Mouse (Mus musculus) liver, embryonic 15.5 days (tissue): Measurements from ENCODE around the gene Ets1. TPM values are rescaled to one million over a fixed set of nuclear protein-coding genes. Genes with fewer than 3 reads are reported as not detected.

Source experiments
- ATAC-seq: fragments of 200-750 bp; cut with Nextera tagmentation; 2 replicates; pipeline ENCODE4 v1.8.0; 2017; ENCODE audit warnings: moderate number of reproducible peaks, mild to moderate bottlenecking, moderate library complexity; ENCODE audit not compliant: insufficient read depth
- H3K27ac ChIP-seq: fragments of 300-500 bp; sonication (generic); replicated peaks from 2 replicates; pipeline ENCODE4 v1.5.1; 2015; ENCODE audit warnings: mild to moderate bottlenecking, inconsistent platforms
- H3K27me3 ChIP-seq: fragments of 300-500 bp; sonication (generic); 2 replicates; pipeline ENCODE4 v1.6.1; 2015; ENCODE audit warnings: mild to moderate bottlenecking, inconsistent platforms
- H3K36me3 ChIP-seq: fragments of 300-500 bp; sonication (generic); replicated peaks from 2 replicates; pipeline ENCODE4 v1.6.1; 2015; ENCODE audit warnings: moderate library complexity, mild to moderate bottlenecking, inconsistent platforms
- H3K4me1 ChIP-seq: fragments of 300-500 bp; sonication (generic); replicated peaks from 2 replicates; pipeline ENCODE4 v1.6.1; 2015; ENCODE audit warnings: inconsistent platforms
- H3K4me2 ChIP-seq: fragments of 300-500 bp; sonication (generic); 2 replicates; pipeline ENCODE4 v1.6.1; 2015; ENCODE audit warnings: moderate library complexity, mild to moderate bottlenecking, inconsistent platforms
- H3K4me3 ChIP-seq: fragments of 300-500 bp; sonication (generic); replicated peaks from 2 replicates; pipeline ENCODE4 v1.5.1; 2015; ENCODE audit warnings: mild to moderate bottlenecking, inconsistent platforms
- H3K9ac ChIP-seq: fragments of 300-500 bp; sonication (generic); 2 replicates; pipeline ENCODE4 v1.6.1; 2015; ENCODE audit warnings: moderate library complexity, mild to moderate bottlenecking, inconsistent platforms
- H3K9me3 ChIP-seq: fragments of 300-500 bp; sonication (generic); replicated peaks from 2 replicates; pipeline ENCODE4 v1.6.1; 2016; ENCODE audit warnings: inconsistent platforms
- WGBS: fragments of 180-500 bp; shearing (Covaris S2); methylation state at CpG from one replicate; pipeline ENCODE4 v1.1.7; 2015; ENCODE audit warnings: mixed read lengths; ENCODE audit not compliant: insufficient replicate concordance; 5-methylcytosine and 5-hydroxymethylcytosine counted together
- polyA plus RNA-seq: library from polyadenylated mRNA; unstranded; fragments of >200 nt; fragmentation: Nextera tagmentation; extraction: Ambion mirVana; gene quantifications from 2 replicates; pipeline ENCODE4 v1.2.1, GENCODE M21; 2015

Ets1 gene
- polyA plus RNA-seq, 1 experiment from 2014 or later = 13.6 TPM

- ATAC-seq = 0 out of 2 replicates have a peak, but pooled peaks have one; percentile 25
- no peak overlapping the region for H3K4me3 ChIP-seq
- no peak overlapping the region for H3K9ac ChIP-seq
- H3K27me3 ChIP-seq = no peaks in the 10 kb centered on the region
- WGBS = 31% methylated on average over 9 of the region's 9 CpGs
- no peak overlapping the region for H3K27ac ChIP-seq
- H3K36me3 ChIP-seq = no peaks in the 10 kb centered on the region
- no peak overlapping the region for H3K4me2 ChIP-seq
- no peaks in the 10 kb centered on the region for H3K9me3 ChIP-seq
- peaks cover 18% of the 10 kb centered on the region for H3K4me1 ChIP-seq
Measured at GRCm38 (mm10) chr9:32705827-32706478, 69.9 kb downstream of the Ets1 start.

DNA sequence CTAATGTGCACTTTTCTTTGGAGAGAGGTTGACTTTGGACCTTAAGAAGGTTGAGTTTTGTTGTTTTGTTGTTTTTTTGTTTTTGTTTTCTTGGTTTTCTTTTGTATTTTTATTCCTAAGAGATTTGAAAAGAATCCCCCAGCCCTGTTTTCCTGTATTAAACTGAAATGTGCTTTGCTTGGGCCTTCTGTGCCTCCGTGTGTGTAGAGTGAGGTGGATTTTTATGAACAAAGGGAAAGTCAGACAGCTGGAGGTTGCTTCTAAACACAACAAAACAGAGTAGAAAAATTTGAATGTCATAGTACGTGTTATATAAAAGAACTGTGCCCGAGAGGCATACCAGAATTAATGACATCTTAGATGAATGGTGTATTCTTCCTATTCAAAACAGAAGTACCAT lies 71.4 kb downstream of the Ets1 start:
- no peak overlapping the region for H3K9ac ChIP-seq

DNA sequence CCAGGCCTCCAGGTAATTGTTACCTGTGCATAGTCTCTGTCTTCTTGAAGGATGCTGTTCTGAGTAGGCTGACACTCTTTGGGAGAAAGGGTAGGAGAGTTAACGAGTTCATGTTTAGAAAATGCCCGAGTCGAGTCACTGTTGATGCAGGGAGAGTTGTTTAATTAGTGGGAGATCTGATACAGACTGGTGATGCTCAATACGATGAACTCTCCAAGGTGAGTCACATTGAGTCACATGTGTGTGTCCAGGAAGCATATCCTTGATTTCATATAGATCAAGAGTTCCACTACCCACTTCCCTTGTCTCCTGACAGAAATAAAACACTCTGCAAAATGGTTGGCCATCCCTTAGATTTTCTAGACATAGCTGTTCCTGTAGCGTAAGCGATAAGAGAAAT lies 72.5 kb downstream of the Ets1 start:
- H3K4me1 ChIP-seq = peaks cover 23% of the 10 kb centered on the region
- H3K27me3 ChIP-seq = no peaks in the 10 kb centered on the region
- no peak overlapping the region for H3K9ac ChIP-seq
- H3K4me3 ChIP-seq = no peak overlapping the region
- H3K36me3 ChIP-seq = no peaks in the 10 kb centered on the region
- no peak overlapping the region for H3K27ac ChIP-seq
- H3K9me3 ChIP-seq = no peaks in the 10 kb centered on the region
- H3K4me2 ChIP-seq = no peak overlapping the region
- 63% methylated on average over 6 of the region's 6 CpGs for WGBS
- no peak for ATAC-seq

More for the DNA sequence above, 71.4 kb downstream of the Ets1 start:
- no peaks in the 10 kb centered on the region for H3K36me3 ChIP-seq
- H3K9me3 ChIP-seq = no peaks in the 10 kb centered on the region
- H3K27ac ChIP-seq = no peak overlapping the region
- no peak overlapping the region for H3K4me3 ChIP-seq
- 64% methylated on average over 3 of the region's 3 CpGs for WGBS
- H3K27me3 ChIP-seq = no peaks in the 10 kb centered on the region
- H3K4me2 ChIP-seq = no peak overlapping the region
- H3K4me1 ChIP-seq = peaks cover 19% of the 10 kb centered on the region
- ATAC-seq = no peak

DNA sequence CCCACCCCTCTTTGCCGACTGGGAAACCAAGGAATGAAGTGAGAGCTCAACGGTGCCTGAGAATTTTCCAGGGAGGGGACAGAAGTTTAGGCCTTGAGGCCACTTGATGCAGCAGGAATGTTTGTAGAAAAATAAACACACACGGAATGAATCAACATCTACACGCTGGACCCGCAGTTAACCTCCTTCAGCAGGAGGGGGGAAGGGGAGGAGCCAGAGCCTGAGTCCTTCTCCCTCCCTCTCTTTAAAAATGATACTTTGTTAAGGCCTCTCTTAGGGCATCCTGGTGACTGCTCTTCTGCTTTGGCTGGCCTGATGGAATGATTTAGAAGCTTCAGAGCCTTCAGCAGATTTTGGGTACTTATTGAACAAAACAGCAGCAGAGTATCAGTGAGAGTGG lies 73.3 kb downstream of the Ets1 start:
- peaks cover 23% of the 10 kb centered on the region; the same call in 1 of the 2 replicates for H3K4me1 ChIP-seq

GRCm38 (mm10) chr9:32709764-32710734 lies 74.0 kb downstream of the Ets1 start:
- H3K27me3 ChIP-seq = no peaks in the 10 kb centered on the region
- H3K9ac ChIP-seq = no peak overlapping the region
- no peaks in the 10 kb centered on the region for H3K9me3 ChIP-seq
- no peak overlapping the region for H3K27ac ChIP-seq
- peaks cover 23% of the 10 kb centered on the region; the same call in 1 of the 2 replicates for H3K4me1 ChIP-seq
- H3K4me3 ChIP-seq = no peak overlapping the region
- no peak overlapping the region for H3K4me2 ChIP-seq
- no peaks in the 10 kb centered on the region for H3K36me3 ChIP-seq
- ATAC-seq = no peak
- 21% methylated on average over 17 of the region's 17 CpGs for WGBS

More for the DNA sequence above, 73.3 kb downstream of the Ets1 start:
- Histone ChIP-seq H3K9me3 (no peaks in the 10 kb centered on the region), H3K9ac (no peak overlapping the region), H3K36me3 (no peaks in the 10 kb centered on the region), H3K4me3 (no peak overlapping the region), H3K27me3 (no peaks in the 10 kb centered on the region), H3K4me2 (peak overlapping the region; percentile 13; the same call in 1 of the 2 replicates), H3K27ac (no peak overlapping the region)
- no peak for ATAC-seq
- 11% methylated on average over 5 of the region's 5 CpGs for WGBS

GRCm38 (mm10) chr9:32710987-32711652 lies 75.1 kb downstream of the Ets1 start:
- 66% methylated on average over 12 of the region's 12 CpGs for WGBS

DNA sequence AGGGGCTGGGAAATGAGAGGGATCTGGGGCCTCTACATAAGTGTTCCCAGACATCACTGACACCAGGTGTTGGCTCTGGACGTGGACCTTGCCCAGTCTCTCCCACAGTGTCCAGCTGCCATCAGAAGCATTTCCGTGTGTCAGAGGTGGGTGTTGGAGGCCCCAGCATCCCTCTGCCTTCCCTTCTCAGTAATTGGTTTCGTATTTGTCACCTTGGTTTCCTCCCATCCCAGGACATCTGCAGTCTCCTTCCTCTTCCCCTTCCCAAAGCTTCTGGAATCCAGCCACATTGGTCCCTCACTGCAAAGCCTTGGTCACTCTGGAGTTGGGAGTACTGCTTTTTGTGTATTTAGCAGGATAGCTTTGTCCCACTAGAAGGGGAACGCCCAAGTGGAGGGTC lies 75.7 kb downstream of the Ets1 start:
- Histone ChIP-seq H3K27me3 (no peaks in the 10 kb centered on the region), H3K4me2 (no peak overlapping the region), H3K4me3 (no peak overlapping the region), H3K36me3 (no peaks in the 10 kb centered on the region), H3K27ac (no peak overlapping the region), H3K9ac (no peak overlapping the region), H3K4me1 (peaks cover 19% of the 10 kb centered on the region; the same call in 1 of the 2 replicates), H3K9me3 (no peaks in the 10 kb centered on the region)
- 47% methylated on average over 4 of the region's 4 CpGs for WGBS
- ATAC-seq = no peak

More at GRCm38 (mm10) chr9:32710987-32711652, 75.1 kb downstream of the Ets1 start:
- H3K9me3 ChIP-seq = no peaks in the 10 kb centered on the region
- H3K36me3 ChIP-seq = no peaks in the 10 kb centered on the region
- peaks cover 19% of the 10 kb centered on the region; the same call in 1 of the 2 replicates for H3K4me1 ChIP-seq
- no peak overlapping the region for H3K4me3 ChIP-seq
- H3K27me3 ChIP-seq = no peaks in the 10 kb centered on the region
- no peak for ATAC-seq
- H3K27ac ChIP-seq = no peak overlapping the region
- H3K4me2 ChIP-seq = no peak overlapping the region
- no peak overlapping the region for H3K9ac ChIP-seq

DNA sequence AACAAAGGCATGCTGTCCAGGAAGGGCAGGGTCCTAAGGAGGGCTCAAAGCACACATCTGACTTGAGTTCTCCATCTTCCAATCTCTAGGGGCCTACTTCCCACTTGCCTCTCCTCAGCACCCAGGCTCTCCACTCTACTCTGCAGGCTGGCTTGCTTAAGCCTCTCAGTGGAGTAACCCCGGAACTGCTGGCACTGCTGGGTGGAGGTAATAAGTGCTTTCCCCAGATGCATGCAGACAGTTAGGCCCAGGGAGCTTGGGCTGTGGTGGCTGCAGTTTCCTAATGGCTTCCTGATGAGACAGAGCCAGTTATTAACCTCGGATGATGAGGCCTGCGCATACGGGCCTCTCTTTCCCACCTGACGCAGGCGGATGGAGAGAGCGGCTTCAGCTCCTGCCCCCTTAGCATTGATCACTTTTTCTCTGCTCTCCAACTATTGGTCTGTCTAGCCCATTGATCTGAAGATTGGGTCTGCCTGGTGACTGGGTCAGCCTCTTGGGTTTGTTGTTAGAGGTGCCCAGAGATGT lies 76.4 kb downstream of the Ets1 start:
- Histone ChIP-seq H3K36me3 (no peaks in the 10 kb centered on the region), H3K27ac (no peak overlapping the region), H3K4me3 (no peak overlapping the region), H3K9me3 (no peaks in the 10 kb centered on the region), H3K4me2 (no peak overlapping the region), H3K9ac (no peak overlapping the region), H3K27me3 (no peaks in the 10 kb centered on the region), H3K4me1 (peaks cover 26% of the 10 kb centered on the region; the same call in 1 of the 2 replicates)
- ATAC-seq = no peak
- 61% methylated on average over 7 of the region's 7 CpGs for WGBS

- no peaks in the 10 kb centered on the region for H3K27me3 ChIP-seq
- H3K4me2 ChIP-seq = no peak overlapping the region
- H3K9me3 ChIP-seq = no peaks in the 10 kb centered on the region
- peaks cover 28% of the 10 kb centered on the region for H3K4me1 ChIP-seq
- WGBS = 62% methylated on average over 1 of the region's 1 CpGs
- ATAC-seq = no peak
- no peak overlapping the region for H3K4me3 ChIP-seq
- no peak overlapping the region for H3K27ac ChIP-seq
- H3K36me3 ChIP-seq = no peaks in the 10 kb centered on the region
- no peak overlapping the region for H3K9ac ChIP-seq
Measured at GRCm38 (mm10) chr9:32713106-32713505, 77.1 kb downstream of the Ets1 start.

DNA sequence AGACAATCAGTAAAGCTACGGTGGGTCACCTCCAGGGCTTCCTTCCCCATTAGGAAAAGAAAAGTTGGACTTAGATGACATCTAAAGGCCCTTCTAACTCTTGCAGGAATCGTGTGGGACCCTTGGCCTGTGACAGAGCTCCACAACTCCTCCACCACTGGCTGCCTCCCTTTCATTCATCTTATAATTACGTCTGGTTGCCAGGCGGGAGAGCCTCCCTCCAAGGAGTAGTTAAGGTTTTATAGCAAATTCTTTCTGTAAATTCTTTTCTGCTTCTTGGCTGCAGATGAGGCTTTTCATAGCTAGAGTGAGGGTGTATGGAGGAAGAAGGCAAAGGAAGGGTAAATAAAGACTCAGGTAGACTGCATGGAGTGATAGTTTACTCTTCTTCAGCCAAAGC lies 77.8 kb downstream of the Ets1 start:
- H3K4me2 ChIP-seq = no peak overlapping the region
- WGBS = 49% methylated on average over 4 of the region's 4 CpGs
- no peaks in the 10 kb centered on the region for H3K27me3 ChIP-seq
- no peaks in the 10 kb centered on the region for H3K9me3 ChIP-seq
- H3K27ac ChIP-seq = no peak overlapping the region
- H3K4me1 ChIP-seq = peaks cover 35% of the 10 kb centered on the region
- ATAC-seq = no peak
- no peak overlapping the region for H3K4me3 ChIP-seq
- no peak overlapping the region for H3K9ac ChIP-seq
- no peaks in the 10 kb centered on the region for H3K36me3 ChIP-seq
